Mouse (Mus musculus): Measurements from ENCODE around the gene Gm21294. TPM values are rescaled to one million over a fixed set of nuclear protein-coding genes. Genes with fewer than 3 reads are reported as not detected.
"Not testable (repeated sequence)": the region's sequence is repeated elsewhere in the genome, so short reads cannot be mapped to it uniquely, and the experiment has no call there.

Gm21294 gene
- polyA plus RNA-seq (2015; fragmentation: Nextera tagmentation; extraction: Ambion mirVana): not detected in 2 replicates

DNA sequence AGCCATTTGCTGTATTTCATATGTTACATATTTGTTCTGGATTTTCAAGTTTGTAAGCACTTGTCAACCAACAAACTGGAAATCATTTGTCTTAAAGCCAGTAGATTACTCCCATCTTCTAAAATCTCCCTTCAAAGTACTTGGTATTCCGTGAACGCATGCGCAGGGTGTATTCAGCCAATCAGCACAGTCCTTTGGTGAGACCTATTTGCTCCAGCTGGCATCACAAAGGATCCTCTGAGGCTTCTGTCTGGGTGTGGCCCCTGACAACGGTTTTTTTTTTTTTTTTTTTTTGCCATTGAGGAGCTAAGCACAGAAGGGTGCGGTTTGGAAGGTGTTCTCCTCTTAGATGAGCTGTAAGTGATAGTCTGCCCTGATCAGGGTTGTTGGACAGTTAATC is at the start of gene Gm21294:
Gm21294 (plus strand) TSS at position 301 of the 400 bp plus-strand sequence.
- H3K4me1 ChIP-seq (replicated peaks; ENCODE audit: control insufficient read depth, insufficient read depth); H3K4me2 ChIP-seq (replicated peaks; ENCODE audit: low read depth); H3K36me3 ChIP-seq (ENCODE audit: control insufficient read depth, insufficient read depth, low read length); H3K4me3 ChIP-seq (ENCODE audit: low read depth, low read length); H3K9me3 ChIP-seq (ENCODE audit: control insufficient read depth, low read length); H3K27ac ChIP-seq (replicated peaks); H3K9ac ChIP-seq (ENCODE audit: low read length); ATAC-seq (ENCODE audit: low FRiP score, low TSS enrichment); H3K27me3 ChIP-seq (ENCODE audit: control insufficient read depth, insufficient read depth, low read length); DNase-seq (ENCODE audit: low spot score): not testable (repeated sequence)
- WGBS: no CpG with 5 or more reads among the region's 5 CpGs

- not testable (repeated sequence) for H3K4me3 ChIP-seq (ENCODE audit: low read depth, low read length); H3K27me3 ChIP-seq (ENCODE audit: control insufficient read depth, insufficient read depth, low read length); H3K9ac ChIP-seq (ENCODE audit: low read length); H3K4me2 ChIP-seq (replicated peaks; ENCODE audit: low read depth); H3K27ac ChIP-seq (replicated peaks); H3K9me3 ChIP-seq (ENCODE audit: control insufficient read depth, low read length); ATAC-seq (ENCODE audit: low FRiP score, low TSS enrichment); H3K36me3 ChIP-seq (ENCODE audit: control insufficient read depth, insufficient read depth, low read length); DNase-seq (ENCODE audit: low spot score); H3K4me1 ChIP-seq (replicated peaks; ENCODE audit: control insufficient read depth, insufficient read depth)
- WGBS: 83% methylated on average over 3 of the region's 21 CpGs
These were observed 73.6 kb downstream of the Gm21294 start for GRCm38 (mm10) chrY:89126246-89126645.
